Mouse (Mus musculus) Muller cell, postnatal 12 days (primary cell): ENCODE measurements around the gene Cd200r4.

Source experiments
- DNase-seq: peaks from one replicate; pipeline ENCODE4 v3.0.0-alpha.2; 2015; ENCODE audit errors: inconsistent ontology term

The Cd200r4 gene

GRCm38 (mm10) chr16:44876625-44877024 is 65.1 kb downstream of the Cd200r4 start:
- no peak for DNase-seq

GRCm38 (mm10) chr16:44877595-44877994 is 66.1 kb downstream of the Cd200r4 start:
- no peak for DNase-seq
